9 mouse cellular contexts compared by ENCODE assay signal in genomic region chr5:116476006-116476405, GRCm38 (mm10). TPM values are rescaled to one million over a fixed set of nuclear protein-coding genes. Genes with fewer than 3 reads are reported as not detected.
A peak's percentile ranks its signal among the peaks of the same experiment; 100 is the strongest.
DNase-seq lines count a peak whose midpoint lies in the region; ATAC-seq and TF ChIP-seq lines count a peak whose summit lies in the region.
"Had no signal": no experiment of that assay in that cellular context is flagged by ENCODE, and none has a peak within 500 bp of the region (broad histone marks: within the 10 kb centered on the region; RNA-seq: fewer than 3 reads in every experiment).

No protein-coding gene starts in this region.

- no peaks in the 10 kb centered on the region for H3K27me3 ChIP-seq in intestine, postnatal 0 days (replicated peaks; ENCODE audit: control insufficient read depth, insufficient read depth, low read length)
- no peaks in the 10 kb centered on the region for H3K27me3 ChIP-seq in intestine, embryonic 16.5 days (replicated peaks; ENCODE audit: control insufficient read depth, insufficient read depth, low read length)
- H3K27me3 ChIP-seq in forebrain, embryonic 12.5 days, result no peaks in the 10 kb centered on the region
- H3K27me3 ChIP-seq in liver, embryonic 14.5 days (ENCODE audit: control insufficient read depth, insufficient read depth, low read length), result no peaks in the 10 kb centered on the region
- H3K27me3 ChIP-seq: embryonic facial prominence, embryonic 12.5 days had no signal

- H3K4me3 ChIP-seq in intestine, postnatal 0 days (ENCODE audit: low read depth, low read length), result no peak overlapping the region
- no peak overlapping the region for H3K4me3 ChIP-seq in intestine, embryonic 16.5 days (ENCODE audit: low read length)
- no peak overlapping the region for H3K4me3 ChIP-seq in forebrain, embryonic 12.5 days (replicated peaks)
- H3K4me3 ChIP-seq in liver, embryonic 14.5 days (ENCODE audit: insufficient read depth in 1 of 2, low read depth in 2 of 2, low read length in 2 of 2), result no peak overlapping the region
- H3K4me3 ChIP-seq: embryonic facial prominence, embryonic 12.5 days had no signal

- no peaks in the 10 kb centered on the region for H3K4me1 ChIP-seq in intestine, postnatal 0 days (replicated peaks; ENCODE audit: control insufficient read depth, insufficient read depth, low read length)
- no peaks in the 10 kb centered on the region for H3K4me1 ChIP-seq in intestine, embryonic 16.5 days (ENCODE audit: control insufficient read depth, insufficient read depth, low read length)
- peaks cover 8% of the 10 kb centered on the region for H3K4me1 ChIP-seq in forebrain, embryonic 12.5 days
- no peaks in the 10 kb centered on the region for H3K4me1 ChIP-seq in liver, embryonic 14.5 days (replicated peaks; ENCODE audit: control insufficient read depth in 2 of 2, insufficient read depth in 2 of 2, low read length in 1 of 2)
- H3K4me1 ChIP-seq: embryonic facial prominence, embryonic 12.5 days had no signal

- no peaks in the 10 kb centered on the region for H3K36me3 ChIP-seq in intestine, postnatal 0 days (ENCODE audit: control insufficient read depth, insufficient read depth)
- H3K36me3 ChIP-seq in intestine, embryonic 16.5 days (ENCODE audit: control insufficient read depth, insufficient read depth, low read length), result no peaks in the 10 kb centered on the region
- peaks cover 42% of the 10 kb centered on the region for H3K36me3 ChIP-seq in forebrain, embryonic 12.5 days (replicated peaks)
- no peaks in the 10 kb centered on the region for H3K36me3 ChIP-seq in liver, embryonic 14.5 days (replicated peaks; ENCODE audit: control insufficient read depth, insufficient read depth, low read depth)
- H3K36me3 ChIP-seq: embryonic facial prominence, embryonic 12.5 days had no signal

- no peak overlapping the region for H3K9ac ChIP-seq in intestine, postnatal 0 days (ENCODE audit: low read depth, low read length)
- no peak overlapping the region for H3K9ac ChIP-seq in intestine, embryonic 16.5 days (ENCODE audit: low read depth, low read length)
- H3K9ac ChIP-seq in forebrain, embryonic 12.5 days, result no peak overlapping the region
- no peak overlapping the region for H3K9ac ChIP-seq in liver, embryonic 14.5 days (replicated peaks)
- H3K9ac ChIP-seq: embryonic facial prominence, embryonic 12.5 days had no signal

- no peak for ATAC-seq in intestine, postnatal 0 days
- ATAC-seq in intestine, embryonic 16.5 days, result no peak
- ATAC-seq in forebrain, embryonic 12.5 days (ENCODE audit: low FRiP score), result 0 out of 2 replicates have a peak, but pooled peaks have one; percentile 33
- no peak for ATAC-seq in liver, embryonic 14.5 days (ENCODE audit: insufficient read depth)

- H3K27ac ChIP-seq in intestine, postnatal 0 days (ENCODE audit: low read depth, low read length), result no peak overlapping the region
- no peak overlapping the region for H3K27ac ChIP-seq in intestine, embryonic 16.5 days (ENCODE audit: low read length)
- H3K27ac ChIP-seq in forebrain, embryonic 12.5 days, result no peak overlapping the region
- H3K27ac ChIP-seq in liver, embryonic 14.5 days, result no peak overlapping the region
- H3K27ac ChIP-seq: embryonic facial prominence, embryonic 12.5 days had no signal

- WGBS in intestine, postnatal 0 days, result 12% methylated on average over 15 of the region's 15 CpGs
- 14% methylated on average over 15 of the region's 15 CpGs for WGBS in intestine, embryonic 16.5 days
- WGBS in forebrain, embryonic 12.5 days, result 11% methylated on average over 15 of the region's 15 CpGs
- 9% methylated on average over 15 of the region's 15 CpGs for WGBS in liver, embryonic 14.5 days (ENCODE audit: insufficient replicate concordance)

- no peaks in the 10 kb centered on the region for H3K9me3 ChIP-seq in intestine, postnatal 0 days (ENCODE audit: control insufficient read depth)
- H3K9me3 ChIP-seq in intestine, embryonic 16.5 days (ENCODE audit: control insufficient read depth, low read length), result no peaks in the 10 kb centered on the region
- no peaks in the 10 kb centered on the region for H3K9me3 ChIP-seq in forebrain, embryonic 12.5 days
- H3K9me3 ChIP-seq in liver, embryonic 14.5 days (ENCODE audit: control insufficient read depth, low read length), result no peaks in the 10 kb centered on the region
- H3K9me3 ChIP-seq: embryonic facial prominence, embryonic 12.5 days had no signal

- no peak for TF ChIP-seq EP300 in liver, embryonic 14.5 days (IDR thresholded peaks at IDR 0.05; ENCODE audit: low read depth)

- H3K4me2 ChIP-seq in intestine, postnatal 0 days (replicated peaks; ENCODE audit: low read depth), result no peak overlapping the region
- no peak overlapping the region for H3K4me2 ChIP-seq in intestine, embryonic 16.5 days (ENCODE audit: low read depth, low read length)
- no peak overlapping the region for H3K4me2 ChIP-seq in forebrain, embryonic 12.5 days
- H3K4me2 ChIP-seq in liver, embryonic 14.5 days (ENCODE audit: low read depth), result no peak overlapping the region
- H3K4me2 ChIP-seq: embryonic facial prominence, embryonic 12.5 days had no signal

- DNase-seq in 3T3-L1 (ENCODE audit: low read depth, low spot score) (peak; percentile 76), NIH3T3 (ENCODE audit: low read depth) (peak; percentile 79)
- no peak for DNase-seq in liver, embryonic 14.5 days (ENCODE audit: low read depth in 3 of 3, low spot score in 3 of 3)
- peak; percentile 78 for DNase-seq in testis, postnatal 10 days (ENCODE audit: low spot score)
- no peak for DNase-seq in left cerebral cortex, adult 9 months (ENCODE audit: low spot score in 2 of 2)

- TF ChIP-seq CTCF in intestine, postnatal 0 days (IDR thresholded peaks at IDR 0.05; ENCODE audit: low read depth), result peak; percentile 85
- TF ChIP-seq CTCF in liver, embryonic 14.5 days (IDR thresholded peaks at IDR 0.05; ENCODE audit: low read depth), result peak; percentile 86

RNA-seq across cellular contexts. Expression of gene Hspb8, which starts 53.3 kb away (rescaled TPM):
- polyA plus RNA-seq in intestine, postnatal 0 days (2015; fragmentation: Nextera tagmentation; extraction: Ambion mirVana), result 9.0 and 10.5 TPM in 2 replicates
- polyA plus RNA-seq in intestine, embryonic 16.5 days (2015; fragmentation: Nextera tagmentation; extraction: Ambion mirVana), result 11.3 and 11.8 TPM in 2 replicates
- 7.4 and 9.0 TPM in 2 replicates for polyA plus RNA-seq in forebrain, embryonic 12.5 days (2016; fragmentation: Nextera tagmentation; extraction: Ambion mirVana)
- 2.1 and 2.3 TPM in 2 replicates for polyA plus RNA-seq in liver, embryonic 14.5 days (2012; rRNA removed)
- 1.1 and 2.5 TPM in 2 replicates for polyA plus RNA-seq in liver, embryonic 14.5 days (2014; fragmentation: Nextera tagmentation; extraction: Ambion mirVana)

Comparison
In these comparisons a context has a peak if more than half of its experiments do, and no peak if none do; other contexts are left out.
1. DNase-seq: peak in 3T3-L1 (single experiment), NIH3T3 (single experiment) and testis, postnatal 10 days (single experiment); none in liver, embryonic 14.5 days (0 of 3) and left cerebral cortex, adult 9 months (0 of 2).